Mouse (Mus musculus): ENCODE results near the gene Gm9936. TPM values are rescaled to one million over a fixed set of nuclear protein-coding genes. Genes with fewer than 3 reads are reported as not detected.
"Not testable (repeated sequence)": the region's sequence is repeated elsewhere in the genome, so short reads cannot be mapped to it uniquely, and the experiment has no call there.

Gene Gm9936
- polyA plus RNA-seq, 1 experiment, result not detected

DNA sequence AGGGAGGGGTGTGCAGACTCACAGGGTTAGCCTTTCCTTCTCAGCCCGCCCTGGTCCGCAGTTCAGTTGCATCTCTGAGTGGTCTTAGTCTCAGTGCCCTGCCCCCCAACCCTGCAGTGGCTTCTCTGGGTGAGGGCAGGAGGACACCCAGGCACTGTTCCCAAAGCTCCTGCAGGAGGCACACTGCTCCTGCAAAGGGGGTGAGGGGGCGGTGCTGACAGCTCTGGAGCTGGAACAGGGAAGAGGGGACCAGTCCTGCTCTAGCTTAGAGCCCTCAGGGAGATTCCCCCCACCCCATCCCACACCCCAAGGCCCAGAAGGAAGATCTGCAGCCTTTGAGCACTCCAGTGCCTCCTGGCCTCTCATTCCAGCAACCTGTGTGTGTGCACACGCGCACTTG is 15.8 kb downstream of the Gm9936 start:
- Histone ChIP-seq H3K27ac (ENCODE audit: insufficient read depth, low read depth, low read length) (no peak overlapping the region), H3K4me1 (ENCODE audit: control insufficient read depth, insufficient read depth, low read length) (no peaks in the 10 kb centered on the region), H3K4me3 (ENCODE audit: insufficient read depth, low read length) (no peak overlapping the region)
- TF ChIP-seq POLR2A (IDR thresholded peaks at IDR 0.05; ENCODE audit: borderline replicate concordance, low read depth, low read length) (no peak), CTCF (IDR thresholded peaks at IDR 0.05; ENCODE audit: low read depth, low read length) (no peak)

DNA sequence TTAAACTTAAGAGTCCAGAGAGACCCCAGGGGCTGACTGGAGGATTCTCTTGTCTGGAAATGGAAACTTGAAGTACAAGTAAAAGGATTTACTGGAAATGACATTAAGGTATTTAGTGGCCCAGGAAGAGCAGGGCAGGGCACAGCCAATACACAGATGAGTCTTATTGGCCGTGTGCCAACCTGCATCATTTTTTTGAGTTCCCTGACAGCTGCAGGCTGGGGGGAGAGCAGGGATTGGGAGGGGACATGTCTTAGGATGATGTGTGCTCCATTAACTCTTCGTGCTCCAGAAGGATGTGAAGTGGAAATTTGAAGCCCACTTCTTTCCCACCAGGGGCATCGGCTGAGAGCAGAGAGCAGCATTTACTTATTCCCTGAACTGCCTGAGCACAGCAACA is 16.3 kb downstream of the Gm9936 start:
- H3K27ac ChIP-seq (ENCODE audit: insufficient read depth, low read depth, low read length); H3K4me1 ChIP-seq (ENCODE audit: control insufficient read depth, insufficient read depth, low read length); H3K4me3 ChIP-seq (ENCODE audit: insufficient read depth, low read length): not testable (repeated sequence)

DNA sequence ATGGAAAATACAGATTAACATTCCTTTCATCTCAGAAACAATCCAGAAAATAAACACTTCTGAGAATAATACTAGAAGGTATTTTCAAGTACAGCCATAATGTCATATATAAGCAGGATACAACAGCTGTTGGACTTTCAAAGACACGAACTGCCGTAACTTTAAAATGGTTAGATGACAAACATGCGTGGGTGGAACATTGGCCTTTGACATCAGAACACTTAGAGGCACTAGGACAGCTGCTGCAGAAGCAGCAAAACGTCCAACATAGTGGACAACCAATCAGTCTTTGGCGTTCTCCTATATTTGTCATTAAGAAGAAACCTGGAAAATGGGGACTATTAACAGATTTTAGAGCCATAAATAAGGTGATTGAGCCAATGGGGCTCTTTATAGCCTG is 18.0 kb downstream of the Gm9936 start:
- H3K4me1 ChIP-seq (ENCODE audit: control insufficient read depth, insufficient read depth, low read length); H3K4me3 ChIP-seq (ENCODE audit: insufficient read depth, low read length); H3K27ac ChIP-seq (ENCODE audit: insufficient read depth, low read depth, low read length): not testable (repeated sequence)

DNA sequence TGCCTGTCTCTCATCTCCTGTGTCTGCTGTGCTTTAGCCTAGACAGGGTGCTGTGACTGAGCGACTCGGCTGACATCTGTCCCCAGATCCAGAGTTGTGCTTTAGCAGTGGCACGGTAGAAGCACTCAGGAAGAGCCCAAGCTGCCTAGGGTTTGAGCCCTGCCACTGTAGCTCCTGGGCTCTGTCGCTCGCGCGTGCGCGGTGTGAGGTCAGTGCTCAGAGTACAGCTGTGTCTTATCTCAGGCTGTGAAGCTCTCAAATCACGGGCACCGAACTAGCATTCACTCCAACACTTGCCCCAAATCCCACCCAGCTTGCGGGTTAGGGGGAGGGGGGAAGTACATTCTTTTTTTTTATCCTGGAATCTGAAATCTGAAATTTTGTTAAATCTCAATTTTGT is 21.6 kb downstream of the Gm9936 start:
- Histone ChIP-seq H3K4me3 (ENCODE audit: insufficient read depth, low read length) (no peak overlapping the region), H3K4me1 (ENCODE audit: control insufficient read depth, insufficient read depth, low read length) (peaks cover under 1% of the 10 kb centered on the region; the same call in 1 of the 2 replicates), H3K27ac (ENCODE audit: insufficient read depth, low read depth, low read length) (no peak overlapping the region)
- no peak for TF ChIP-seq POLR2A (IDR thresholded peaks at IDR 0.05; ENCODE audit: borderline replicate concordance, low read depth, low read length)
- TF ChIP-seq CTCF (IDR thresholded peaks at IDR 0.05; ENCODE audit: low read depth, low read length), result no peak

DNA sequence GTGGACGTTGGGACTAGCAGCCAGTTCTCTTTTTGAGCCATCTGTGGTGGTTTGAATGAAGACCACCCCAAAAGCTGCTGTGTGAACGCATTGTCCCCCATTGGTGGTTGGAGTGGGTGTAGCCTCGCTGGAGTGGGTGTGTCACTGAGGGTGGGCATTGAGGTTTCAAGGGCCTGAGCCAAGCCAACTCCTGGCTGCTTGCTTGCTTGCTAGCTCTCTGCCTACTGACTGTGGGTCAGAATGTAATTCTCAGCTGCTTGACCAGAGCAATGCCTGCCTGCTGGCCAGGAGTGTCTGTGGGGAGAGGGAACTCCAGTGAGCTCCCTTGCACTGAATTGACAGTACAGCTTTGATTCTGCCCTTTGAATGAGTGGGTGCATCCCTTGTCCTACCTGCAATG is 28.7 kb downstream of the Gm9936 start:
- peak; percentile 18; the same call in 1 of the 2 replicates for TF ChIP-seq CTCF (IDR thresholded peaks at IDR 0.05; ENCODE audit: low read depth, low read length)
- TF ChIP-seq POLR2A (IDR thresholded peaks at IDR 0.05; ENCODE audit: borderline replicate concordance, low read depth, low read length), result no peak
- Histone ChIP-seq H3K4me3 (ENCODE audit: insufficient read depth, low read length) (no peak overlapping the region), H3K4me1 (ENCODE audit: control insufficient read depth, insufficient read depth, low read length) (peaks cover 24% of the 10 kb centered on the region), H3K27ac (ENCODE audit: insufficient read depth, low read depth, low read length) (no peak overlapping the region)

DNA sequence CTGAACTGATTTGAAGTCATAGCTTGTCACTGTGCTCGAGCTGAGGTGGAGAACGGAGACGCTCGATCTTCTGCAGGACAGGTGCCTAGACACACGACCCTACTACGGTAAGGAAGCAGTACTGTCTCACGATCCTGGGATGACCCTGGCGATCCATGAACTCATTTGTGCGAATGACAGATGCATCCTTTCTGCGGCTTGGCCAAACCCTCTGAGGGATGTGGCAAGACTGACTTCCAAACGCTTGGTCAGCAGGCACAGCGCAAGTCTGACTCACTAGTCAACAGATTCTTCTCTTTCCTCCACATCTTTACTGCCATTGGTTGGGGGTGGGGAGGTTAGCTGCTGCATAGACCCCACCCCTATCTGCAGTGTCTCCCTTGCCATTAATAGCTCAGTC is 31.1 kb downstream of the Gm9936 start:
- Histone ChIP-seq H3K27ac (ENCODE audit: insufficient read depth, low read depth, low read length) (peak overlapping the region; percentile 66), H3K4me1 (ENCODE audit: control insufficient read depth, insufficient read depth, low read length) (peaks cover 24% of the 10 kb centered on the region), H3K4me3 (ENCODE audit: insufficient read depth, low read length) (peak overlapping the region; percentile 18; the same call in 1 of the 2 replicates)
- no peak for TF ChIP-seq POLR2A (IDR thresholded peaks at IDR 0.05; ENCODE audit: borderline replicate concordance, low read depth, low read length)
- TF ChIP-seq CTCF (IDR thresholded peaks at IDR 0.05; ENCODE audit: low read depth, low read length), result no peak

DNA sequence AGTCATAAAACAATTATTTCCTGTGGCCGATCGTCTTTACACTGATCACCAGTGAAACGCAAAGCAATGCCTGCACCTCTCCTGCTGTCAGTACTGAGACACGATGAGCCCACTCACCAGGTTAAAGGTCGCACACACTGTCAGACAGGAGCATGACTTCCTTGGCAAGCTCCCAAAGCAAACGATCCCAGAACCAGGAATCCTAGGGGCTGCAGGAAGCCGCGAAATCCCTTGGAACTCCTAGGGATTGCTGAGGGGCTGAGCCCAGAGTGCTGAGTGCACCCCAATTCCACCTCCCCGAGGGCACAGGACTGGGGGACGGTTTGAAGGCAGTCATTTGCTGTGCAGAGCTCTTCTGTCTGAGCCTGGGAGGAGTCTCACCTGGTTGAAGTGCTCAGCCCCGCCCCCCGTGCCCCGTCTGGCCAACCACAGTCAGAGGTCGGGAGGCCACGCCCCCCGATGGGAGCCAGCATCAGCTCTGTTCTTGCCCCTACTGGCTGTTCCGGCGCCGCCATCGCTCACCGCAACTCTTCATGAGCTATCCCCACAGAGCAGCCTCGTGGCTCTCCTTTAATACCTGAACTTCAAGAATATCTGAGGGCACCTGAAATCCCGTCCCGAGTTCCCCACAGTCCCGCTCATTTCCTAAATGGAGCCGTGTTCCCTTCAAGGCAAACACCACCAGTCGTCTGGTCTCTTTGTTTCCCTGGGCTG is 32.3 kb downstream of the Gm9936 start:
- Histone ChIP-seq H3K4me1 (ENCODE audit: control insufficient read depth, insufficient read depth, low read length) (peaks cover 23% of the 10 kb centered on the region), H3K4me3 (ENCODE audit: insufficient read depth, low read length) (peak overlapping the region; percentile 21; the same call in 1 of the 2 replicates), H3K27ac (ENCODE audit: insufficient read depth, low read depth, low read length) (peak overlapping the region; percentile 66; the same call in 1 of the 2 replicates)
- no peak for TF ChIP-seq CTCF (IDR thresholded peaks at IDR 0.05; ENCODE audit: low read depth, low read length)
- no peak for TF ChIP-seq POLR2A (IDR thresholded peaks at IDR 0.05; ENCODE audit: borderline replicate concordance, low read depth, low read length)

DNA sequence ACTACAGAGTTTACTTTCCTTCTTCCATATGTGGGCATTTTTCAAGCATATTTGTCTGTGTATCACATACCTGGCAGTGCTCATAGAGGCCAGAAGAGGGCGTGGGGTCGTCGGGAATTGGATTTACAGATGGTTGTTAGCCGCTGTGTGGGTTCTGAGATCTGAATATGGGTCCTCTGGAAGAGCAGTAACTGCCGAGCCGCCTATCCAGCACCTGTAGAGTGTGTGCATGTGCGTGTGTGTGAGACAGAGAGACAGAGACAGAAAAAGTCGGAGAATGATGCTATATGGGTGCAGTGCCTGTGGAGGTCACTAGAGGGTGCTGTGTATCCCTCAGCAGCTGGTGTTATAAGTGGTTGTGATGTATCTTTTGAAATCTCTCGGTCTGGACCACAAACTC is 34.3 kb downstream of the Gm9936 start:
- peak; percentile 100 for TF ChIP-seq CTCF (IDR thresholded peaks at IDR 0.05; ENCODE audit: low read depth, low read length)
- TF ChIP-seq POLR2A (IDR thresholded peaks at IDR 0.05; ENCODE audit: borderline replicate concordance, low read depth, low read length), result no peak

DNA sequence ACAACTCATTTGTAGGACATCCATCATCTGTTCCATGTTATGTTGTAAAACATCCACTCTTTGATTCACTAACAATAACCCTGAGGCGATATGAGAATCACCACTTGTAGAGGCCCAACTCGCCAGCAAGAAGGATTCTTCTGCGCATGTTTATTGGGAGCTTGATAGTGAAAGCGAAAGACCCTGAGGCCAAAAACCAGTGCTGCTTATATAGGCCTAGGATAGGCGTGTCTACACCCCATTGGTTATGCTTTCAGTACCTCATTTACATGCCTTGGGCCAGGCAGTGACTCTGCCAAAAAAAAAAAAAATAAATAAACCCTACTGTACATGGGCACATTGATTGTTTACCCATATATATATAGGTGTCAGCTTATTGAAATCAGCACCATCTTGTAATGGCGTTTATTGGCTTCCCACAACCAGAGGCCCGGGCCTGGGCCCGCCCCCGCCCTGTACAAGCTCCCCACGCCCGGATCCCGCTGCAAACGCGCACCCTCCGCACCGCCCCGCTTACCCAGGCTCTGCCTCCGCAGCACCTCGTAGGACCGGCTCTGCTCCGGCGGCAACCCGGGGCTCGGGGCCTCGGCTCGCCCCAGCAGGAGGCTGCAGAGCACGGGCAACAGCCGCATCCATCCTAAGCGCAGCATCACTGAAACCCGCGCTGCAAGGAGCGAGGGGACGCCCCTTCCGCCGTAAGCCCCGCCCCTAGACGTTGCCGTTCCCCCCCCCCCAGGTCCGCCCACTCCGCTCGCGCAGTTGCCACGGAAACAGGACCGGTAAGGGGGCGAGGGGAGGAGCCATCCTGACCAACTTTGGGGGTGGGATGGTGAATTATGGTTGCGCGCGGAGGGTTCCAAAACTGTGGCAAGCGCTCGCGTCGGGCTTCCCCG is 35.4 kb downstream of the Gm9936 start, which contains the start of gene 1500011B03Rik:
Gene 1500011B03Rik, minus strand, starts transcription at position 673 of the 893 bp plus-strand sequence.
- peaks cover 17% of the 10 kb centered on the region for H3K4me1 ChIP-seq (ENCODE audit: control insufficient read depth, insufficient read depth, low read length)
- TF ChIP-seq CTCF (IDR thresholded peaks at IDR 0.05; ENCODE audit: low read depth, low read length), result no peak
- TF ChIP-seq POLR2A (IDR thresholded peaks at IDR 0.05; ENCODE audit: borderline replicate concordance, low read depth, low read length), result no peak
- H3K27ac ChIP-seq (ENCODE audit: insufficient read depth, low read depth, low read length), result no peak within 1 kb of the TSS; the same call in 1 of the 2 replicates
- H3K4me3 ChIP-seq (ENCODE audit: insufficient read depth, low read length), result peak within 1 kb of the TSS; percentile 84

More for the DNA sequence above, 34.3 kb downstream of the Gm9936 start:
- Histone ChIP-seq H3K4me3 (ENCODE audit: insufficient read depth, low read length) (peak overlapping the region; percentile 19), H3K4me1 (ENCODE audit: control insufficient read depth, insufficient read depth, low read length) (peaks cover 23% of the 10 kb centered on the region), H3K27ac (ENCODE audit: insufficient read depth, low read depth, low read length) (no peak overlapping the region; the same call in 1 of the 2 replicates)

DNA sequence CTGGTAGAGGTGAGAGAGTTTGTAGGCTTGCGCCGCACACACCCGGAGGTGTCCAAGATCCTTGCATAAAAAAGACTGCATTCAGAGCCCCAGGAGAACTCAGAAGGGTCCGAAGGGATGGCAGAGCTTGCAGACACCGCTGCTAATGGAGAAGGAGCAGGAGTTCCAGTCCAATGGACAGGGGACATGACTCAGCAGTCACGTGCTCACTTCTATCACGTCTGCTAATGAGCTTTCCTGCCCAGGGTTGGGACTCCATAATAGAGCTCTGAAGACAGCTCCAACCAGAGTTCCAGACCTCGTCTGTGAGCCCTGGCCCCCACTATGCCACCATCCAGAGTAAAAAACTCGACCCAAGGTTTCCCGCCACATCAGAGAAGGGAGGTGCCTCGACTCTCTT is 40.4 kb downstream of the Gm9936 start:
- TF ChIP-seq POLR2A (IDR thresholded peaks at IDR 0.05; ENCODE audit: borderline replicate concordance, low read depth, low read length) (no peak), CTCF (IDR thresholded peaks at IDR 0.05; ENCODE audit: low read depth, low read length) (no peak)
- H3K27ac ChIP-seq (ENCODE audit: insufficient read depth, low read depth, low read length), result no peak overlapping the region
- H3K4me3 ChIP-seq (ENCODE audit: insufficient read depth, low read length), result no peak overlapping the region
- H3K4me1 ChIP-seq (ENCODE audit: control insufficient read depth, insufficient read depth, low read length), result peaks cover 7% of the 10 kb centered on the region

All from bone marrow macrophage, adult 2 months (primary cell).